Mouse (Mus musculus) T-helper 17 cell (primary cell): ENCODE results near the gene Hinfp.

Source experiments
- in situ Hi-C, 2 experiments: fragments of 300-600 bp; cut with MboI, MseI; formaldehyde crosslinking; loops; 1 replicate in 1 of 2; 2 replicates in 1 of 2; pipeline ENCODE4 v1.15.1; 2025; ENCODE audit warnings: high pct_unique_total_duplicates in 2 of 2

Gene Hinfp

GRCm38 (mm10) chr9:44266478-44267226, 38.8 kb downstream of the Hinfp start:
- in situ Hi-C loops = loop anchor here in 1 of 2 experiments (25.0 kb wide), 1 partner anchor 704 kb away; no protein-coding TSS in a partner anchor

- in situ Hi-C loops = loop anchor here in 1 of 2 experiments (5.0 to 25.0 kb wide), 2 partner anchors 129 to 699 kb away; partner anchors contain the start of gene Mcam
These were observed 44.1 kb downstream of the Hinfp start for GRCm38 (mm10) chr9:44261388-44261787.

- in situ Hi-C loops = loop anchor here in 1 of 2 experiments (25.0 kb wide), 1 partner anchor 697 kb away; no protein-coding TSS in a partner anchor
These were observed 46.5 kb downstream of the Hinfp start for GRCm38 (mm10) chr9:44259014-44259413.

- in situ Hi-C loops = loop anchor here in 1 of 2 experiments (25.0 kb wide), 1 partner anchor 694 kb away; no protein-coding TSS in a partner anchor
These were observed 49.3 kb downstream of the Hinfp start for GRCm38 (mm10) chr9:44256213-44256612.

GRCm38 (mm10) chr9:44255136-44255521, 50.3 kb downstream of the Hinfp start:
- in situ Hi-C loops = loop anchor here in 1 of 2 experiments (25.0 kb wide), 1 partner anchor 693 kb away; no protein-coding TSS in a partner anchor

- in situ Hi-C loops = loop anchor here in 1 of 2 experiments (25.0 kb wide), 1 partner anchor 692 kb away; no protein-coding TSS in a partner anchor
These were observed 50.8 kb downstream of the Hinfp start for GRCm38 (mm10) chr9:44254508-44255135.

GRCm38 (mm10) chr9:44253441-44253840, 52.0 kb downstream of the Hinfp start:
- in situ Hi-C loops = loop anchor here in 1 of 2 experiments (25.0 kb wide), 1 partner anchor 691 kb away; no protein-coding TSS in a partner anchor

- in situ Hi-C loops = loop anchor here in 1 of 2 experiments (25.0 kb wide), 1 partner anchor 689 kb away; no protein-coding TSS in a partner anchor
These were observed 54.2 kb downstream of the Hinfp start, which contains the start of gene Pdzd3 for GRCm38 (mm10) chr9:44251314-44251713. Gene Pdzd3 (minus strand): TSS chr9:44251471.

- in situ Hi-C loops = loop anchor here in 1 of 2 experiments (25.0 kb wide), 1 partner anchor 688 kb away; no protein-coding TSS in a partner anchor
These were observed 55.0 kb downstream of the Hinfp start for GRCm38 (mm10) chr9:44250445-44250844.

- in situ Hi-C loops = loop anchor here in 1 of 2 experiments (25.0 kb wide), 1 partner anchor 687 kb away; no protein-coding TSS in a partner anchor
These were observed 56.0 kb downstream of the Hinfp start for GRCm38 (mm10) chr9:44249181-44250146.

GRCm38 (mm10) chr9:44247907-44248306, 57.6 kb downstream of the Hinfp start:
- in situ Hi-C loops = no loop called here

- in situ Hi-C loops = loop anchor here (5.0 kb wide), 3 partner anchors 36 to 114 kb away; no protein-coding TSS in a partner anchor
These were observed 61.9 kb downstream of the Hinfp start for GRCm38 (mm10) chr9:44243621-44244020.
